Mouse (Mus musculus) lung, postnatal 36 days (tissue): Measurements from ENCODE around the gene Tmprss4.

Experiments used
- DNase-seq: peaks from one replicate; pipeline ENCODE4 v3.0.0; 2022; ENCODE audit warnings: mixed read lengths

Gene Tmprss4

DNA sequence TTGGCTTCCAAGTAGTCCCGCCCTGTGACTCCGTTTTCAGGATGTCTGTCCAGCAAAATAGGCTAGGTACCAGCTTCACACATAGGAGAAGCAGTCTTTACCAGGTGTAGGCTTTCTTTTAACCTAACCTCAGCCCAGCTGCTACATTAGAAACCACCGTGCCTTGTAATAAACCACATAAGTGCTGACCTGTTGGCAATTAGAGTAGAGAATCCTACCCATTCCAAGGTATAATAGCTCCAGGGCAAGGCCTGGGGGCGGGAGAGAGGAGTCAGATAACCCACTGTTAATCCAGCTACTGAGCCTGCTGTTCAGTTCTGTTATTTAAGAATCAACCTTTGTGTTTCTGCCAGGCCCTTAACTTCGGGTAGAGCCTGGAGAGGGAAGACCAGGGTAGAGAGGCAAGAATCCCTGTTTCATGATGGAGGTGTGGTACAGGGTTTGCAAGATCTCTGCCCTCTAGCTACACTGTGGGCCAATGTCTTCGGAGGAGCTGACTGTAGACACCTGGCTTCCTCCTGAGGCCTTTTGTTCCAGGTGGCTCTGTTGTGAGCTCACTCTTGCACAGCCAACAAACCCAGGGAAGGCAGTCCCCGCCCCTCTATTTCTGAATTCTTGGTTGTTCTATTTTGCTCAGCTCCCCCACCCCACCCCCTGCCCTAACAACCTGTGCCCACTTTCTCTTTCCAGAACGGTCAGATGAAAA is 7.6 kb downstream of the Tmprss4 start:
- DNase-seq = no peak

DNA sequence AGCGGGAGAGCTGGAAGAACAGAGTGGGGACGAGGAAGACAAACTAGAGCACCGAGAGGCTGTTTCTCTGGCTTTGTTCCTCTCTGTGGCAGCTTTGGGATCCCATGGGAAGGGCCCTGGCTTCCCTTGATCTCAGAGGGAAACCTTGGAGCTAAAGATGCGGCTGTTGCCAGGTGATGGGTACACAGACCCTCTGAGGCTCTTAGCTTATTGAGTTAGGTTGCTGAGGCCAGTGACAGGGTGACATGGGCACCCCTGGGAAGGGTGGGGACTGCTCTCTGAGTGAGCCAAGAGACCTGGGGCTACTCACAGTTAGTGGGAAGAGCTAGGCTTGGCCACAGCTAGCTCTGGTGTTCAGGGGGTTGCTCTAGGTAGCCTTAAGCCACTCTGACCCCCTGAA is 8.4 kb downstream of the Tmprss4 start:
- no peak for DNase-seq

DNA sequence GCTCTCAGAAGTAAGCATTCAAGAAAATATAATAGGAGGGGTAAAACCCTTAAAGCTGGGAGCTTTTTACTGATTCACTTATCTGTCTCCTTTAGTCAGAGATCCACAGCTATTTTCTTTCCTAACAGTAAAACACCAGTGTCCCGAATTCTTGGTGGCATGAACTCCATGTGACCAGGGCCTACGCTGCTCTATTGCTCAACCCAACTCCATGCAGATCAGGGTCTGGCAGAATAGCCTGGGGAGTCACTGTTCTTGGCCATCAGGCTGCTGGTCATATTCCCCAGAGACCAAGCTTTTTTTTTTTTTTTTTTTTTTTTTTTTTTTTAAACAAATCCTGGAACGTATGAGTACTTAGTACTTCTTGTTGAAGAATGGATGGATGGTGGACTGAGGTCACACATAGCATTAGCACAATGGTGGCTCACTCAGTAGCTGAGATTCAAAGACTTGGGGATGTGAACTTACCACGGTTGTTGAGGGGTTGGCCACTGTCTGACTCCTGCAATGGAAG is 14.2 kb downstream of the Tmprss4 start:
- no peak for DNase-seq

DNA sequence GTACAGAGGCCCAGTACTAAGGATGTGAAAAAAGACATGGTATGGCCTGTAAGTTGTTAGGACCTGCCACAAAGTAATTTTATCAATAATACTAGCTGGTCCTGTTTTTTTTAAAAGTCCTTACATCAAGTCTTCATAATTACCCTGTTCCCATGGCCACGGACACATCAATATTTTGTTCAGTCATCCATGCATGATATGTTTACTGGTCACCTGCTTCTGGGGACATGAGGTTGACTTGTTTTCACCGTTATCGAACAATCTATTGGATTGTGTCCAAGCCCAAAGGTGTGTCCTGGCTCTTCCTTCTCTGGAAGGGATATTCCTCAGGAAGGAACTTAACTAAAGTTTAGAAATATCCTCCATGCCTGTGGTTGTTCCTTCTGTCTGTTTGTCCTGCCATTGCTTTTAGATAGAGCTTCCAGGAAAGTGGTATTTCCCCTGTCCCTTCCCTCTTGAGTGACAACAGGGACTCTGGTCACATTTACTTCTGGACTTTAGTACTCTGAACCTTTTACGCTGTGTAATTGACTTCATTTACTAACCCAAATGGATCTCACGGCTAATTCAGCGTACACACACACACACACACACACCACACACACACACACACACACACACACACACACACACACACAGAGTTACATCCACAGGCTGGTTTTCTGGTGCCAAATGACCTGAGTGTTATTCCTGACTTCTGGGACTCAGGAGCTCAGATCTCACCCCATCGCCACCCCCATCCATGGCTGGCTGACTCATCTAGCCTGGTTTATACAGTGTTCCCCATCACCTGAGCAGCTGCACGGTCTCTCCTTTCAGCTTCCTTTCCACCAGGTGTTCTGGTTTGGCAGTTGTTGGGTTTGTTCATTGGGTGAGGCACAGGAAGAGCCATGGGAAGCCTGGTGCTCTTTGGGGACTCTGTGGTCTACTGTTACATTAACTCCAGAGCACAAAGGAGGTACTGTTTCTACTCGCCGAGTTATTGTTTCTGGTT is 15.0 kb downstream of the Tmprss4 start:
- DNase-seq = no peak

DNA sequence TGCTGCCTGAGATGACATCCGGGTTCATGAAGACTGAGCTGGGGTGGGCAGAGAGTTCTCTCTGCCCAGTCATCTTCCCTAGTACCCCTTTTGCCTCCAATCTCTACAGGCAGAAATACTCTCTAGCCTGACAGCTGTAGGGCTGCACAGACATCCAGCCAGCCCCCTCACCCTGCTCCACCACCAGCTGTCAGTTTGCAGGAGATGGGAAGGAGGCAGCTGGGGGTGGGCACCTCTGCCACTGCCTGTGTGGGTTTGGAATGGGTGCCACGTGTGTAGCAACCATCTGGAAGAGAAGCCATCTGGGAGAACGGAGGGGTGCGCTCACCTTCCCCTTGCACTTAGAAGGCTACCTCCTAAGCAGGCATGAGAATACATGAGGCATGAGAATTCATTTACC is 18.6 kb downstream of the Tmprss4 start:
- DNase-seq = no peak

DNA sequence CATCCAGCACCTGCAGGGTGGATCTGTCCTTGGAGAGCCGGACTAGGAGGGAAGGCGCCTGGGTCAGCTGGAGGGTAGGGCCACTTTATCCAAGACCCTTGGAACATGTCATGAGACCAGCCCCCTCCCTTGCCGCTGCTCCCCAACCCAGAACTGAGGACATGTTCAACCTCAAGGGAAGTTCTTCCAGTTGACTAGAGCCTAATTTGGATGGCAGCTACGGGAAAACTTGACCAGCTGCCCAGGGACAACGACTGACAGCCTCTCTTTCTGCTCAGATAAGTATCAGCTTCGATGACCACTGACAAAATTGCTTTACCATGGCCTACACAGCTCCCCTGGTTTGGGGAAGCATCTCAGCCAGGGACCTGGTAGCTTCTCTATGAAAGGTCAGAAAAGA is 20.6 kb downstream of the Tmprss4 start:
- no peak for DNase-seq

DNA sequence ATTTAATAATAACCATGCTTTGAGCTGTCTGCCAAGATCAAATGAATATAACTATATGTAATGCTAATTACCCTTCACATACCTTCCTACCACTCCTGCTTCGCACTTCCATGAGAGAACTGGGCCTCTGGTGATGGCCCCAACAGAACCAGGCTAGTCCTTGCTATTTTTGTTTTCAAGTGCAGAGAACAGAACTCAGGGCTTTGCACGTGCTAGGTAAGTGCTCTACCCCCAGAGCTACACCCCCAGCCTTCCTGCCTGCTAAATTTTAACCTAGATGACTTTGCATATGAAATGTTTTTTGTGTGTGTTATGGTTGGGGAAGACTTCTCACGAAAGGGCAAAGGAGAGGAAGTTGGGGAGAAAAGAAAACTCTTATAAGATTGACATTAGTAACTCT is 21.4 kb downstream of the Tmprss4 start:
- DNase-seq = no peak

DNA sequence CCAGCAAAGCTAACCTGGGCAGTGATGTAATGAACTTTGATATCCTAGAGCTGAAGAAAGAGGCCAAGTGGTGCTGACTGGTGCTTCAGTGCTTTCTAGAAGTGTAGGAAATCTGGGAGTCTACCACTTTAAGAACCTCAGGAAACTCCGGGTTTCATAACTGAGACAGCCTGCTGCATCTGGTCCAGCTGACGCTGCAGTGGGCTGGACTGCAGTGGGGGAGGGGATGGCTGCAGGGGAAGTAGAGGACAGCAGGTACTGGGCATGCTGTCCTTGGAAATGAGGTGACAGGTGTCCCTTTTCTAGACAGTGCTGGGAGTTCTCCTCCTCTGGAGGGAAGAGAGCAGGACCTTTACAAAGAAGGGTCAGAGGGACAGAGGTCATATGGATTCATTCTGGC is 22.1 kb downstream of the Tmprss4 start, which contains the start of gene BC049352:
Gene BC049352 (plus strand): TSS at position 238 of the 400 bp plus-strand sequence.
- DNase-seq = peak; percentile 18

DNA sequence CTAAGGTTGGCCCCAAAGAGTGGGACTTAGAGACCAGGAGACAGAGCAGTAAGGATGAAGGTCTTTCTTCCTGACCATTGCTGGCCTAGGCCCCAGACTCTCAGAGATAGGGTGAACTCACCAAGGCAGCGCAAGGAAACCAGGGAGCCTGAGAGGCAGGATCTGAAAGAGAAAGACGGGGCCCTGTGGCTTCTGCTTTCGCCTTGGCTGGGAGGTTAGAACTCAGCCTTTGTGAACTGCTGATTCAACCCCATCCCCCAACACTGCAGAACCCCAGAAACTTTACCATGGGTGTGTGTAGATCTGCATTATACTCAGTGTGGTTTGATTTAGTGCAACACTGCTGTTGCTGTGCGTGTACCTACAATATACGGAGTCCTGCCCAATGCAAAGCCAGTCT is 24.6 kb downstream of the Tmprss4 start:
- DNase-seq = no peak

DNA sequence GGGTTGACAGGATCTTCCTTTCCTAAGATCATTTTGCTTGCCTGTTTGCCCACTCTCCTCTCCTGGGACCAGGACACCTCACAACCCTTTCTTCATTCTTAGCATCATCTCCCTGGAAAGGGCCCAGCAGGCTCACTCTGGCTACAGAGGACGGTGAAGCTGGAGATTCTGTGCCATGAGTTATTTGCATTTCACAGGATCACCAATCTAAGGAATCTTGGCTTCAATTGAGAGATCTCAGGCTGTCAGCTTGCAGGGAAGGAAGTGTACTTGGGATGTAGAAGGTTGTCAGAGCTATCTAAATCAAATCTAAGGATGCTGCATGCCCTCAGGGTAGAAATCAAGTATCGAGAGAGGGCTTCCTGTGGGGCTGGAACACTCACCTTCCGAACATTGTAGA is 30.4 kb downstream of the Tmprss4 start:
- no peak for DNase-seq

DNA sequence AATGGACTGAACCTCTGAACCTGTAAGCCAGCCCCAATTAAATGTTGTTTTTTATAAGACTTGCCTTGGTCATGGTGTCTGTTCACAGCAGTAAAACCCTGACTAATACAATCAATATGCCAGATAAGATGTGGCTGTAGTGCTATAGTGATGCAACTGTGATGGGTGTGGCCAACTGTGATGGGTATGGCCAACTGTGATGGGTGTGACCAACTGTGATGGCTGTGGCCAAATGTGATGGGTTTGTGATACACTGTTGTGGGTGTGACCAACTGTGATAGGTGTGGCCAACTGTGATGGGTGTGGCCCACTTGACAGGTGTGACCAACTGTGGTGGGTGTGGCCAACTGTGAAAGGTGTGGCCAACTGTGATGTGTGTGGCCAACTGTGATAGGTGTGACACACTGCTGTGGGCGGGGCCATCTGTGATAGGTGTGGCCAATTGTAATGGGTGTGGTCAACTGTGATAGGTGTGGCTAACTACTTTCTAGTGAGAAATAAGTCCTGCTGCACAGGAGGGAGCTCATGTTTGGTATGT is 32.8 kb downstream of the Tmprss4 start:
- DNase-seq = no peak

DNA sequence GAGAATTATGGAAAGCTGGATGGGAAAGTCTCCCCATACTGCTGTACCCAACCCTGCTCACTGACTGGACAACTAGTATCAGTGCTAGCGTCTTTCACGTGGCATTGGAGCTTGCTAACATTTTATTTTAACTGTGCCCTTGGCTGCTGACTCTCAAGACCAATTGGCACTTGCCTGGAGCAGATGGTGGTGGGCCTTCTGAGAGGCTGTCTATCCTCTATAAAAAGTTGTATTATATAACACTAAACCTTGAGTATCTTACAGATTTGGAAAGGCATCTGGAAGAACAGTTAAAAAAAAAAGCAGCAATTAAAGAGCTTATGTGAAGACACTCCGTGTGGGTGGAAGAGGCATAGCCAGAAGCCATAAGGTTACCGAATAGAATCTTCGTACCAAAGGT is 33.7 kb downstream of the Tmprss4 start:
- DNase-seq = no peak

DNA sequence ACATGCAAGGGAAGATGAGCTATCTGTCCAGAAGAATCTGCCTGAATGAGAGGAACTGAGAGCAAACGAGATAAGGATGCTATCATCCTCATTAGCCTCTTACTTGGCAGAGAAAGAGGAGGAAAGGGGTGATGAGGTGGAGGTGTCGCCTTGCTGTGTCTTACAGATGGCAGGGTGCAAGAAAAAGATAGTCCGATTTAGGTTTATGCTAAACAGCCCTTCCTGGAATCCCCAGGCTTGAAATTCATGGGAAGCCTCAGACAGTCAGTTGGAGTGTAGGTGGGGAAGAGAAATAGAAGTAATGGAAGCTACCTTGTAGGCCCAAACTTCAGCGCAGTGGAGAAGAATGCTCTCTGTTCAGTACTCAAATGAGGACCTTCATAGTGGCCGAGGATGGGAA is 36.0 kb downstream of the Tmprss4 start:
- no peak for DNase-seq

DNA sequence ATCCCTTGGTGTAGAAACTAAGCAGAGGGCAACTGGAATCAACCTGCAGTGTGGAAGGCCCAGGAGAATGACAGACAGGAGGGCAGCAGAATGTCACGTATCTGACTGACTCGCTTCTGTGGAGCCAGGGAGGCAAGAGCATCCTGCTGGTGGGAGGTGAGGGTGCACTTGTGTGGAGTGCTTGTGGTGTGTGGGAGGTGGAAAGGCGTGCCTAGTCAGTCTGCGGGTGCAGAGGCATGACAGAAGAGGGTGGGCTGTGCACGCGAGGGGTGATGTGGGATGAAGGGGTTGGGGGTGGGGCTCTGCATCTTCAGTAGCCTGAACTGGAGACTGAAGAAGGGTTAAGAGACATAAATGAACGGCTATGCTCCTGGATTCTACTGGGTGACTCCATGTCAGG is 50.5 kb downstream of the Tmprss4 start:
- no peak for DNase-seq

DNA sequence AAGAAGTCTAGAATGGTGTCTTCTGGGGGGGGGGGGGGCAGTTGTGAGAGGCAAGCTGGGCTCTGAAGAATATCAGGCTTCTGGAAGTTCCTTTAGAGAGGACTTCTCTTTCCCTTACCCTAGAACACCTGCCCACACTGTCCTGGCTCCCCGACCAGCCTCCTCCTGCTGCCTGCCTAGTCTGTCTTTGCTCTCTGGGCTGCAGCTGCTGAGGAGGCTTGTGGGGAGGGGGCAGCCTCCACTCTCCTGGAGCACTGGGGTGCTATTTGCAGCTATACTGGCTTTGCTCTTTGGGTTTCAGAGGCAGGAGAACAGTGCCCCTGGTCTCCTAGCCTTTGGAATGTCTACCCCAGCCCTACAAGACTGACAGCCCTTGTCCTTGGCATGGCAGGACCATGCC is 53.0 kb downstream of the Tmprss4 start:
- no peak for DNase-seq

DNA sequence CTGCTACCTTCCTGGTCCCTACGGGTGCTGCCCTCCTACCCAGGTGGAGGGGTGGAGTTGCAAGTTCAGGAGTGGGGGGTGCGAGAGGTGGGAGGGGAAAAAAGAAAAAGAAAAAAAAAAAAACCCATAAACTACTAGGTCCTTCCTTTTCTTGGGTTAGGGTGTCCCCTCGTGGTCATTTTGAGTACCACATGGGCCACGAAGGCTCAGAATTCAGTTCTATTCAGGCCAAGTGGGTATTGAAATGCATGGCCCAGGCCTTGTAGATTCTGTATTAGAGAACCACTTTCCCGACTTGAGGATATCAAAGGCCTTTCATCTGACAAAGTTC is 57.7 kb downstream of the Tmprss4 start:
- peak; percentile 71 for DNase-seq

DNA sequence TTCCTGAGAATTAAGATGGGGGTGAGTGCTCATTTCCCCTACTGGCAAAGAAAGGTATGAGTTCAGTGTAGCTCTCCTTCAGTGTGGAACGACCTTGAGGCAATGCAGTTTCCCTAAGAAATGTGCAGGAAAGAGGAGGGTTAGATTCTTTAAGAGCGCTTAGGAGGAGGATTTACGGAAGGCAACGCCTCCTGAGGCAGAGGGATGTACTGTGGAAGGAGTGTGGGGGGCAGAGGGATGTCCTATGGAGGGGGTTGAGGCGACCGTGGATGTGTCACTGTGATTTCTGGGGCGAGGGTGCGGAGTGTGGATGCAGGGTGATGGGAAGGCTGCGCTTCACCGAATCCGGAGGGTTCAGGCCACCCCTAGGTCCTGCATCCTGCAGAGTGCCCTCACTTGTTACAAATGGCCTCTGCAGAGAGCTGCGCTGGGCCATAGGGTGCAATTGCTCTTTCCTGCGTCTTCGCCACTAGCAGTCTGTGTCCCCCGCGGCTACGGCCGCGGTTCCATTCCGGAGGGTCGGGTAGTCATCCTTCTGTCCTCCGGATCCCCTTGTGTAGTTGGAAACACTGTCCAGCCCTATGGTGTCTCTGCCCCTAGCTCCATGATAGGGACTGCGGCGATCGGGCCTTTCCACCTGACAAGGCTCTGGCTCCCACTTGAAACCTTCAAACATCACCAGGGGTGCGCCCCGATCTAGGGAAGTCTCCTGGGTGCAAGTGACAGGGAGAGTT is 58.2 kb downstream of the Tmprss4 start:
- peak; percentile 7 for DNase-seq

DNA sequence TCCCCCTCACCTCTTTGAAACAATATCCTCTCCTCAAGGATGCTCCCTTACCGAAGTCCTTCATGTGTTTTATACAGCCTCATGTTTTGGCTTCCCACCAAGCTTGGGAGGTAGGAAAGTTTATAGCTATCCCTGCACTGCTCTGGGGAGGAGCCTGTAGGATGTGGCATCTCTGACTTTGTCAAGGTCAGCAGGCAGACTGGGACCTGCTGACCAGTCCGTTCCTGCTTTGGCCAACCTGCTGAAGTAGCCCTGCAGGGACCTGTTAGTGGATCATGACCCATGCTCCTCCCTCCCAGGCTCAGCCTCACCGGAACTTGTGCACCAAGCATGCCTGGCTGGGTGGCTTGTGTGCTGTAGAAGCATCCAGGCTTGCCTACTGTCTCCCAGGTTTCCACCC is 61.2 kb downstream of the Tmprss4 start:
- DNase-seq = no peak

DNA sequence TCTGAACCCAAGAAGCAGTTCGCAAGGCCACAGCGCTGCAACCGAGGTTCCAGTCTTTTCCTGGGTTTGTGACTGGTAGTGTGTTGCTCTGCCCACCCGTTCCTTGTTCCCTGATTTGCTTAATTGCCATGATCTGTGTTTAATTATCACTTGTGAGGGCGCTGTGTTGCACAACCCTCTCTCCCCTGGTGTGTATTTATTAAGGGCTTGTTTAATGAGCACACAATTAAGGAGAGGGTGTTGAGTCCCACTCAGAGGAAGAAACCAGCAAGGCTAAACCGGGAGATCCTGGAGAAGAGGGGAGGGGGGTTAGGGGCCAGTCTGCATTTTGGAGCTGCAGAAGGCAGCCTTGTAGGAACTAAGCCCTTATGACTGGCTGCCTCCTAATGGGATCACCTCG is 62.9 kb downstream of the Tmprss4 start:
- no peak for DNase-seq

DNA sequence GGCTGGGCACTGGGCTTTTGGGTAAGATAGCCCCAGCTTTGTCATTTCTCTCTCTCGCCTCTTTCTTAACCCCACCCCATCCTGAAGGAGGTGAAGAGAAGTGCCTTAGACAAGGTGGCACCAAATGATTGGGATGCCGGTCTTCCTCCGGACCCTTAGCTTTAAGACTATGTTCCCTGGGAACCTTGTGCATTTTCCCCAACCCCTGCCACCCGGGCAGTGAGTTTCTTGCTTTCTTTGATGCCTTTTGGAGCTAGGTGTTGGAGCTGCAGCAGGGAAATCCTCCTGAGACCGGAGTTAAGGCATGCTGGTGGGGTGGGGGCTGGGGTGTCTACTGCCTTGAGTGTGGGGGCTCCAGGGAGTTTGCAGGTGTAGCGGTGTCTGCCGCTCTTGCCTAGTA is 64.8 kb downstream of the Tmprss4 start:
- DNase-seq = no peak

DNA sequence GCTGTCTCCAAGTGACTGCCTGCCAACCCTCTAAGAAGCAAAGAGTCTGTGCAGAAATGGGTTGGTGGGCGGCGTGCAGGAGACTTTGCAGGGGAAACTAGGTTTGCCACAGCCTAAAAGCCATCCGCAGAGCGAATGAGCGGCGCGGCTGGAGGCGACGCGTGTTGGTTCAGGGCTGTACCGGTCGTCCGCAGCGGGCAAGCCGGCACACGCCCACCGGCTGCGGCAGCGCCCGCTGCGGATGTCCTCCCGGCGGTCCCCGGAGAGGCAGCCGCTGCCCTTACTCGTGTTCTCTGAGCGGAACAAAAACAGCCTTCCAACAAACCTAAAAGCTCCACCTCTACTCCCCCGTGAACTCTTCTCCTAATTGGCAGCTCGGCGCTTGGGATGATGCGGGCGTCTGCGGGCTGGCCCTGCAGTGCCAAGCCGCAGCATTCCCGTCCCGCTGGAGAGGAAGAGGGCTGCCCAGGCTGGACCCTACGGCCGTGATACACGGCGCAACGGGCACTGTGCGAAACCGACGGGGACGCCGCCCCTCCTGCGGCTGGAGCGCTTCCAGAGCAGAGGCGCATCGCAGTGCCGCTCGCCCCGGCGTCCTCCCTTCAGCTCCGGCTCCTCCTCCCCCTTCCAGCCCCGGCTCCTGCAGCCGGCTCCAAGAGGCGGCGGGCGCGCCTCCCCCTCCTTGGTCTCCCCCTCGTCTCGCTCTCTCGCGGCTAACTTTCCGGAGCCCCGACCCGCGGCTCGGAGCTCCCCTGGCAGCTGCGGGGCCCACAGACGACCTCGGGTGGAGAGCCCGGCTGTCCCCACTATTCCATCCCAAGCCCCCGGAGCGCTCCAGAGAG is 65.5 kb downstream of the Tmprss4 start, which contains the start of gene Scn4b:
Gene Scn4b (plus strand): TSS at position 205 of the 842 bp plus-strand sequence.
- DNase-seq = peak; percentile 7
